Mouse (Mus musculus) kidney, adult 11 months (tissue): Measurements from ENCODE around the gene Tdrd12.
A peak's percentile ranks its signal among the peaks of the same experiment; 100 is the strongest.

Experiments used
- DNase-seq: peaks from one replicate; pipeline ENCODE4 v3.0.0; 2022

Tdrd12 gene

DNA sequence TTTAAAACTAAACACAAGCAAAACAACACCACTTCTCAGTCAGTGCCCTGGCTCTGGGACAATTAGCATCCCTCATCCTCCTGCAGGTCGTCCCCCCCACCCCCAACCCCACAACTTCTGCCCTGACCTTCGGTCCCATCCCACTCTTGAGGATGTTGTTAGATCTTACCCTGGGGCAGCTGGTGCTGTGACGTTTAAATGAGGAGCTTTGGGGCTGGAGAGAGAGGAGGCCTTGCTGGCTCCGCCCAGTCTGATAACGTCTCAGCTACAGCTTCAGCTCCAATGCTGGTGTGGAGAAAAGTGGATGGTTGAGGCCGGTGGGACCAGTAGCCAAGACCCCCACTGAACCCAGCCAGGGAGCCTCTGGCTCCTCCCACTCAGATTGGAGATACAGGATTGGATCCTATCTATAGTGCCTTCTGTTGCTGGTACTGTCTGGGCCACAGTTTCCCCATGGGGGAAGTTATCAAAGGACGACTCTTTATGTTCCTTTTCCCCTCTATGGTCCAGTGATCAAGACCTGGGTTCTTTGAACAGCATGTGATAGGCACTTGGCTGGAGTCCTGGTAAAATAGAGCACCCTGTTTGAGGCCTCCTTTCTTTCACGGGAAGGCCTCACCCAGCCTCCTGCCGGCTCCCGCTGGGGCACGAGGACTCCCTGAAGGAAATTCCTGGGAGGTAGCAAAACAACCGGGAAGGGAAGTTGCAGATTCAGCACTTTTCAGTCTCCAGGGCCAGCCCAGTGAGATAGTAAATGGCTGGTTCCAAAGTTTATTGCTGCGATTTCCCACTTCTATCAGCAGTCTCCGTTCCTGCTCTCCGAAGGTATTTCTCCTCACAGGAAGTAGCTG is 89.3 kb downstream of the Tdrd12 start, which contains the start of gene Slc7a9:
Gene Slc7a9 (plus strand): TSS at position 801 of the 851 bp plus-strand sequence.
- DNase-seq = peak; percentile 91

DNA sequence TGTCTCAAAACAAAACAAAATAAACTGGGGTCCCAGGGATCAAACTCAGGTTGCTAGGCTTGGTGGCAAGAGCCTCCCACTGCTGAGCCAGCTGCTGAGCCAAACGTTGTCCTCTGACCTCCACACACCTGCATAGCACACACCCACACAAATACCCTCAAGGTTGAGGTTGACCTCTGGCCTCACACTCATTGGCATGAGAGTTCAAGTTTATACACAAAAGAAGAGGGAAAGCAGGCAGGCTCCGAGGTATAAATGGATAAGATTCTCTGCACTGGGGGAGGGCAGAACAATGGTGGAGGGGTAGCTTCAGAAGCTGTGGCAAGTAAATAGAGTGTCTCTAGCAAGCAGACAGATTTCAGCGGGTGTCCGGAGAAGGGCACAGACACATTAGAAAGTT is 90.0 kb downstream of the Tdrd12 start:
- peak; percentile 73 for DNase-seq

DNA sequence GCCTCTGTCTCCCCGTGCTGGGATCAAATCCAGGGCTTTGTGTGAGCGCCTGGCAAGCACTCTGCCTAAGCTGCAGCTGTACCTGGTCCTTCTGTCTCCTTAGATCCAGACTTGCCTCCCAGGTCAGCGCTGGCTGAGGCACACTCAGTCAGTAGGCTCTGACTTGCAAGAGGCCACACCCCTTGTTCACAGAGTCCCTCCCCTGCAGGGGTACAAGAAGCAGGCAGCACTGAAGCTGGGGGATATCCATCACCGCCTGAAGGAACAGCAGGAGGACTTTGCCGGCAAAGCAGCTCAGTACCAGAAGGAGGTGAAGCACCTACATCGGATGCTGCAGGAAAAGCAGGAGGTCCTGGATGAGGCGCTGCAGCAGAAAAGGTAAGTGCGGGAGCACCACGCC is 102.3 kb downstream of the Tdrd12 start:
- no peak for DNase-seq

DNA sequence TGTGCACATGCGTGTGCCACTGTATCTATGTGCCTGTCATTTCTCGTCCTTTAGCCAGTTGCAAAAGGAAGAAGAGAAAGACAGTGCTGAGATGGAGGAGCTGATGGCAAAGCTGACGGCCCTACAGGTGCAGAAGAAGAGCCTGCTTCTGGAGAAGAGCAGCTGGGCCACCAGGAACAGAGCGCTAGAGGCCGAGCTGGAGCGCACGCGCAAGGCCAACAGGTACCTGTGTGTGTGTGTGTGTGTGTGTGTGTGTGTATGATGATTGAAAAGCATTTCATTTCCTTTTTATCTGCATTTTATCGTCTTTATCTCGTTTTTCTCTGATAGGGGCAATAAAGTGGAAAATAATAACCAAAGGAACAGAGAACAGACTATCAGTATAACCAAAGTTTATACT is 109.4 kb downstream of the Tdrd12 start:
- no peak for DNase-seq

DNA sequence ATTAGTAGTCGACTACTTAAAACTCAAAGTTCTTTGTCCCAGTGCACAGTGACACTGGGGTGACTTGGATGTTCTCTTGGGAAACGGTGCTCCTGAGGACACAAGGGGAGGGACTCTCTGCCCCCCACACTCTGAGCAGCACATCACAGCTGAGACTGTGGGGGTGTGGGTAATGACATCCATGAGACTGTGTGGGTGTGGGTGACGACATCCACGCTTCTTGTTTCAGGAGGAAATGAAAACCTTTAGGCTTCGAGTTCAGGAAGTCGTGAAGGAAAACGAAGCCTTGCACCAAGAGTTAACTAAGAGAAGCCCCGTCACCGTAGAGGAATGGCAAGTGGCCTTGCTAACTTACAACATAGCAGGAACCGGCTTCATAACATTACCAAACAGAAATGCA is 114.5 kb downstream of the Tdrd12 start:
- DNase-seq = no peak
